Mouse (Mus musculus) ES-Bruce4 (cell line): Measurements from ENCODE around the gene Cbfa2t2. TPM values are rescaled to one million over a fixed set of nuclear protein-coding genes. Genes with fewer than 3 reads are reported as not detected.
A peak's percentile ranks its signal among the peaks of the same experiment; 100 is the strongest.

Source experiments
- H3K27ac ChIP-seq: 2 replicates; pipeline ENCODE4 v1.5.1; 2012; ENCODE audit warnings: low read length, inconsistent platforms; ENCODE audit not compliant: insufficient read depth
- H3K27me3 ChIP-seq: 2 replicates; pipeline ENCODE4 v1.6.1; 2012; ENCODE audit warnings: mild to moderate bottlenecking, low read length, inconsistent platforms; ENCODE audit not compliant: control insufficient read depth, poor library complexity, insufficient read depth, severe bottlenecking
- H3K36me3 ChIP-seq: 2 replicates; pipeline ENCODE4 v1.6.1; 2012; ENCODE audit warnings: inconsistent platforms, mild to moderate bottlenecking, low read length, moderate library complexity; ENCODE audit not compliant: control insufficient read depth, poor library complexity, insufficient read depth, severe bottlenecking
- H3K4me1 ChIP-seq: one replicate; pipeline ENCODE4 v1.8.1; 2011; ENCODE audit warnings: low read length; ENCODE audit not compliant: control insufficient read depth, insufficient read depth
- H3K4me3 ChIP-seq: 2 replicates; pipeline ENCODE4 v1.5.1; 2011; ENCODE audit warnings: low read depth, mild to moderate bottlenecking, low read length
- H3K9ac ChIP-seq: 2 replicates; pipeline ENCODE4 v1.6.1; 2012; ENCODE audit warnings: low read depth, mild to moderate bottlenecking, inconsistent platforms; ENCODE audit not compliant: poor library complexity, severe bottlenecking
- H3K9me3 ChIP-seq: replicated peaks from 2 replicates; pipeline ENCODE4 v1.6.1; 2012; ENCODE audit warnings: mild to moderate bottlenecking, low read length, inconsistent platforms; ENCODE audit not compliant: control insufficient read depth, poor library complexity, insufficient read depth, severe bottlenecking
- CTCF ChIP-seq: IDR thresholded peaks from one replicate; pipeline ENCODE4 v1.8.1; 2011; ENCODE audit warnings: low read depth, low read length
- EP300 ChIP-seq: IDR thresholded peaks from 2 replicates; pipeline ENCODE4 v1.6.1; 2011; ENCODE audit warnings: low read depth, low read length; ENCODE audit not compliant: insufficient read depth
- POLR2A ChIP-seq: IDR thresholded peaks from one replicate; pipeline ENCODE4 v1.8.1; 2011; ENCODE audit warnings: low read length; ENCODE audit not compliant: insufficient read depth
- polyA plus RNA-seq: library from polyadenylated mRNA; stranded (reverse); fragments of >200 nt; gene quantifications from 2 replicates; pipeline ENCODE4 v1.2.4, GENCODE M21; 2011; ENCODE audit warnings: low read depth; ENCODE audit not compliant: missing spikeins, insufficient read depth, insufficient read length

Cbfa2t2 gene
- polyA plus RNA-seq, 1 experiment: 79.9 TPM

GRCm38 (mm10) chr2:154584931-154585601 is 148.8 kb downstream of the Cbfa2t2 start:
- Histone ChIP-seq H3K9me3 (no peaks in the 10 kb centered on the region), H3K9ac (no peak overlapping the region), H3K4me1 (no peaks in the 10 kb centered on the region), H3K27me3 (no peaks in the 10 kb centered on the region), H3K36me3 (no peaks in the 10 kb centered on the region), H3K27ac (no peak overlapping the region), H3K4me3 (no peak overlapping the region)
- TF ChIP-seq CTCF: no peak
- no peak for TF ChIP-seq POLR2A
- TF ChIP-seq EP300: no peak

GRCm38 (mm10) chr2:154586405-154586804 is 150.1 kb downstream of the Cbfa2t2 start:
- TF ChIP-seq EP300 (no peak), CTCF (peak; percentile 82)
- H3K36me3 ChIP-seq: no peaks in the 10 kb centered on the region
- H3K27ac ChIP-seq: no peak overlapping the region
- H3K27me3 ChIP-seq: no peaks in the 10 kb centered on the region
- H3K4me3 ChIP-seq: no peak overlapping the region
- H3K4me1 ChIP-seq: no peaks in the 10 kb centered on the region
- H3K9me3 ChIP-seq: no peaks in the 10 kb centered on the region
- H3K9ac ChIP-seq: no peak overlapping the region

Other genes with a start within 250 kb of the Cbfa2t2 start
- gene Bpifb1, start 245.7 kb upstream of the Cbfa2t2 start, polyA plus RNA-seq: not detected in 2 replicates
- gene Bpifb5, start 212.7 kb upstream of the Cbfa2t2 start, polyA plus RNA-seq: 0.73 and 0.82 TPM in 2 replicates
- gene Bpifb9a, start 178.6 kb upstream of the Cbfa2t2 start, polyA plus RNA-seq: not detected in 2 replicates
- not detected in 2 replicates for gene Bpifb9b, start 129.3 kb upstream of the Cbfa2t2 start, polyA plus RNA-seq
- gene Cdk5rap1, start 63.5 kb upstream of the Cbfa2t2 start, polyA plus RNA-seq: 23.8 and 27.1 TPM in 2 replicates
- gene Snta1, start 28.4 kb upstream of the Cbfa2t2 start, polyA plus RNA-seq: 11.7 and 13.5 TPM in 2 replicates
- gene 1700003F12Rik, start 110.6 kb downstream of the Cbfa2t2 start, polyA plus RNA-seq: not detected in 2 replicates
- gene Actl10, start 115.3 kb downstream of the Cbfa2t2 start, polyA plus RNA-seq: not detected in 2 replicates
- 4.0 and 5.1 TPM in 2 replicates for gene Necab3, start 122.4 kb downstream of the Cbfa2t2 start, polyA plus RNA-seq
- gene E2f1, start 133.4 kb downstream of the Cbfa2t2 start, polyA plus RNA-seq: 27.0 and 28.0 TPM in 2 replicates
- 8.3 and 9.5 TPM in 2 replicates for gene Pxmp4, start 167.2 kb downstream of the Cbfa2t2 start, polyA plus RNA-seq
- gene Zfp341, start 176.8 kb downstream of the Cbfa2t2 start, polyA plus RNA-seq: 3.8 and 5.0 TPM in 2 replicates
- not detected in 2 replicates for gene 4930519P11Rik, start 177.0 kb downstream of the Cbfa2t2 start, polyA plus RNA-seq
- 116 and 125 TPM in 2 replicates for gene Chmp4b, start 215.2 kb downstream of the Cbfa2t2 start, polyA plus RNA-seq